In genomic region chr10:62664963-62665590, GRCm38 (mm10) we compare ENCODE assay signal across 8 mouse cellular contexts. TPM values are rescaled to one million over a fixed set of nuclear protein-coding genes. Genes with fewer than 3 reads are reported as not detected.
DNase-seq lines count a peak whose midpoint lies in the region; ATAC-seq lines count a peak whose summit lies in the region.

No protein-coding gene starts in this region.

- H3K4me1 ChIP-seq in midbrain, embryonic 13.5 days (replicated peaks), result no peaks in the 10 kb centered on the region
- peaks cover 18% of the 10 kb centered on the region for H3K4me1 ChIP-seq in midbrain, embryonic 10.5 days
- H3K4me1 ChIP-seq in embryonic facial prominence, embryonic 15.5 days, result 0 out of 2 replicates have a peak, but pooled peaks cover 3% of the 10 kb centered on the region
- H3K4me1 ChIP-seq in liver, embryonic 13.5 days (replicated peaks), result peaks cover 37% of the 10 kb centered on the region

- H3K4me3 ChIP-seq in midbrain, embryonic 13.5 days (replicated peaks), result no peak overlapping the region
- no peak overlapping the region for H3K4me3 ChIP-seq in midbrain, embryonic 10.5 days
- no peak overlapping the region for H3K4me3 ChIP-seq in embryonic facial prominence, embryonic 15.5 days (replicated peaks)
- peak overlapping the region; percentile 32 for H3K4me3 ChIP-seq in liver, embryonic 13.5 days (replicated peaks)

- intact Hi-C loops in left cerebral cortex, postnatal 36 days (cut with DNase I), result no loop called here

- H3K9ac ChIP-seq in midbrain, embryonic 13.5 days (replicated peaks), result no peak overlapping the region
- no peak overlapping the region for H3K9ac ChIP-seq in embryonic facial prominence, embryonic 15.5 days
- peak overlapping the region; percentile 34 for H3K9ac ChIP-seq in liver, embryonic 13.5 days

- H3K36me3 ChIP-seq in midbrain, embryonic 13.5 days, result no peaks in the 10 kb centered on the region
- H3K36me3 ChIP-seq in midbrain, embryonic 10.5 days, result no peaks in the 10 kb centered on the region
- H3K36me3 ChIP-seq in embryonic facial prominence, embryonic 15.5 days, result no peaks in the 10 kb centered on the region
- no peaks in the 10 kb centered on the region for H3K36me3 ChIP-seq in liver, embryonic 13.5 days
- no peaks in the 10 kb centered on the region for H3K36me3 ChIP-seq in splenic B cell, adult 2 months (ENCODE audit: control insufficient read depth, insufficient read depth, low read length, poor library complexity, severe bottlenecking)

- no peak for DNase-seq in midbrain, embryonic 10.5 days (ENCODE audit: low spot score)
- peak; percentile 83 for DNase-seq in induced T-regulatory cell, adult 2 months (ENCODE audit: low read depth)
- DNase-seq in liver, embryonic 13.5 days, result no peak
- peak; percentile 47 for DNase-seq in splenic B cell, adult 2 months (ENCODE audit: low read depth, low spot score)
- DNase-seq in left cerebral cortex, postnatal 36 days (ENCODE audit: low spot score in 2 of 2), result no peak
- DNase-seq in adipocyte (ENCODE audit: low spot score), result no peak

- H3K9me3 ChIP-seq in midbrain, embryonic 13.5 days, result no peaks in the 10 kb centered on the region
- H3K9me3 ChIP-seq in midbrain, embryonic 10.5 days (replicated peaks), result no peaks in the 10 kb centered on the region
- no peaks in the 10 kb centered on the region for H3K9me3 ChIP-seq in embryonic facial prominence, embryonic 15.5 days (replicated peaks)
- H3K9me3 ChIP-seq in liver, embryonic 13.5 days (replicated peaks), result no peaks in the 10 kb centered on the region

- H3K27me3 ChIP-seq in midbrain, embryonic 13.5 days, result 0 out of 2 replicates have a peak, but pooled peaks cover 3% of the 10 kb centered on the region
- H3K27me3 ChIP-seq in midbrain, embryonic 10.5 days (ENCODE audit: low read depth, poor library complexity, severe bottlenecking), result peaks cover 23% of the 10 kb centered on the region
- no peaks in the 10 kb centered on the region for H3K27me3 ChIP-seq in embryonic facial prominence, embryonic 15.5 days
- H3K27me3 ChIP-seq in liver, embryonic 13.5 days, result peaks cover 13% of the 10 kb centered on the region; the same call in 1 of the 2 replicates
- H3K27me3 ChIP-seq in splenic B cell, adult 2 months (ENCODE audit: control insufficient read depth, insufficient read depth, low read length, poor library complexity, severe bottlenecking), result no peaks in the 10 kb centered on the region; the same call in 1 of the 2 replicates

- WGBS in midbrain, embryonic 13.5 days, result 73% methylated on average over 27 of the region's 27 CpGs
- WGBS in midbrain, embryonic 10.5 days, result 70% methylated on average over 27 of the region's 27 CpGs
- 59% methylated on average over 27 of the region's 27 CpGs for WGBS in embryonic facial prominence, embryonic 15.5 days
- 10% methylated on average over 27 of the region's 27 CpGs for WGBS in liver, embryonic 13.5 days (ENCODE audit: insufficient replicate concordance)

- no peak overlapping the region for H3K27ac ChIP-seq in midbrain, embryonic 13.5 days
- no peak overlapping the region; the same call in 1 of the 2 replicates for H3K27ac ChIP-seq in midbrain, embryonic 10.5 days (replicated peaks)
- no peak overlapping the region for H3K27ac ChIP-seq in embryonic facial prominence, embryonic 15.5 days (replicated peaks)
- no peak overlapping the region for H3K27ac ChIP-seq in liver, embryonic 13.5 days

- no peak for ATAC-seq in midbrain, embryonic 13.5 days
- no peak for ATAC-seq in embryonic facial prominence, embryonic 15.5 days (ENCODE audit: insufficient number of reproducible peaks, low FRiP score, low TSS enrichment, low read depth)
- ATAC-seq in liver, embryonic 13.5 days (ENCODE audit: low read depth), result no peak

- H3K4me2 ChIP-seq in midbrain, embryonic 13.5 days (replicated peaks), result 0 out of 2 replicates have a peak overlapping the region, but pooled peaks have one; percentile 11
- peak overlapping the region; percentile 19; the same call in 1 of the 2 replicates for H3K4me2 ChIP-seq in embryonic facial prominence, embryonic 15.5 days (replicated peaks)
- peak overlapping the region; percentile 53 for H3K4me2 ChIP-seq in liver, embryonic 13.5 days

RNA-seq across cellular contexts. Expression of gene Ddx50, which starts 14.1 kb away (rescaled TPM):
- polyA plus RNA-seq in midbrain, embryonic 13.5 days (2015; fragmentation: Nextera tagmentation; extraction: Ambion mirVana), result 102 and 110 TPM in 2 replicates
- polyA plus RNA-seq in midbrain, embryonic 10.5 days (2016; fragmentation: Nextera tagmentation; extraction: Ambion mirVana), result 104 and 111 TPM in 2 replicates
- 135 and 138 TPM in 2 replicates for polyA plus RNA-seq in embryonic facial prominence, embryonic 15.5 days (2015; fragmentation: Nextera tagmentation; extraction: Ambion mirVana)
- polyA plus RNA-seq in liver, embryonic 13.5 days (2015; fragmentation: Nextera tagmentation; extraction: Ambion mirVana), result 39.3 and 50.7 TPM in 2 replicates
- total RNA-seq in left cerebral cortex, postnatal 36 days (2021), result 10 to 100 TPM; 75.9 to 96.3 TPM

Comparison
In these comparisons a context has a peak if more than half of its experiments do, and no peak if none do; other contexts are left out.
1. DNase-seq: peak in induced T-regulatory cell, adult 2 months (single experiment) and splenic B cell, adult 2 months (single experiment); none in midbrain, embryonic 10.5 days (single experiment), liver, embryonic 13.5 days (single experiment), left cerebral cortex, postnatal 36 days (0 of 2) and adipocyte (single experiment).
2. Peak in every context shown above with its lines, with median percentiles within 50 percentile points of each other: H3K4me2 ChIP-seq.